Mouse (Mus musculus): ENCODE measurements around the gene Tnrc6a. TPM values are rescaled to one million over a fixed set of nuclear protein-coding genes. Genes with fewer than 3 reads are reported as not detected.

The Tnrc6a gene
- total and polyA plus RNA-seq, 3 experiments, result 16.3 to 62.0 (median 20.1) TPM

DNA sequence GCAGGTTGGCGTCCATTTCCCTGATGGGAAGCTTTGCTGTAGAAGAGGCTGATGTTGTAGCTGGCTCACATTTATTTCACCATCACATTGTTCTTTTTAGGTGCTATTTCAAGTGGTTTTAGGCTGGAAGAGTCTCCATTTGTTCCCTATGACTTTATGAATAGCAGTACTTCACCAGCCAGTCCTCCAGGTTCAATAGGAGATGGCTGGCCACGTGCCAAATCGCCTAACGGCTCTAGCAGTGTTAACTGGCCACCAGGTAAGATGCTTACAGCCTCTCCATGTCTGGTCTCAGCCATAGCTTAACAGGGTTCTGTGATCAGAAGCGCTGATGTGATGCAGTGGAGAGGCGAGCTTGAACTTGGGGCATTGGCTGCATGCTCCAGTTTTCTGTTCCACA lies 62.8 kb downstream of the Tnrc6a start:
- Histone ChIP-seq H3K4me2 (ENCODE audit: insufficient read depth, low read depth, poor library complexity, severe bottlenecking) (no peak overlapping the region), H3K79me2 (replicated peaks; ENCODE audit: control insufficient read depth, extremely low read depth, insufficient read depth, poor library complexity, severe bottlenecking) (no peaks in the 10 kb centered on the region), H3K4me3 (replicated peaks in 1 of 3; ENCODE audit: low read depth in 2 of 3, low read length in 2 of 3, poor library complexity in 1 of 3) (no peak overlapping the region), H3K9ac (ENCODE audit: insufficient read depth, low read depth) (no peak overlapping the region), H3K36me3 (replicated peaks in 1 of 2; ENCODE audit: control insufficient read depth in 1 of 2, insufficient read depth in 1 of 2, low read length in 1 of 2) (peaks cover 79 to 96% of the 10 kb centered on the region in 2 experiments), H3K27ac (ENCODE audit: insufficient read depth, low read depth) (no peak overlapping the region), H3K9me3 (replicated peaks; ENCODE audit: low read length) (no peaks in the 10 kb centered on the region), H3K27me3 (replicated peaks) (no peaks in the 10 kb centered on the region), H3K4me1 (ENCODE audit: control insufficient read depth in 1 of 2, insufficient read depth in 2 of 2) (peaks cover 18 to 54% of the 10 kb centered on the region in 2 experiments)
- in situ Hi-C loops (cut with MboI; ENCODE audit: low pct_ligation_motif_present, low pct_unique_long_range_greater_than_20kb, low sequenced_read_pairs), result loop anchor here (25.0 kb wide), 1 partner anchor 174 kb away; no protein-coding TSS in a partner anchor
- dilution Hi-C loops (cut with MboI; ENCODE audit: extremely low pct_ligation_motif_present, extremely low pct_unique_long_range_greater_than_20kb, low sequenced_read_pairs), result no loop called here
- TF ChIP-seq ZC3H11A (IDR thresholded peaks at IDR 0.05; ENCODE audit: low read depth, low read length) (no peak), UBTF (IDR thresholded peaks at IDR 0.05; ENCODE audit: low read depth, low read length) (no peak), MYC (IDR thresholded peaks at IDR 0.05; ENCODE audit: low read depth, low read length) (no peak), ZNF384 (IDR thresholded peaks at IDR 0.05; ENCODE audit: low read depth, low read length) (no peak), ETS1 (conservative IDR thresholded peaks at IDR 0.05; ENCODE audit: low read depth, low read length) (no peak), CHD1 (IDR thresholded peaks at IDR 0.05; ENCODE audit: low read depth, low read length) (no peak), CTCF (conservative IDR thresholded peaks at IDR 0.05 in 1 of 2, IDR thresholded peaks at IDR 0.05 in 1 of 2; ENCODE audit: low read depth in 2 of 2, low read length in 2 of 2) (no peak), CHD2 (IDR thresholded peaks at IDR 0.05; ENCODE audit: low read length) (no peak), POLR2AphosphoS2 (IDR thresholded peaks at IDR 0.05; ENCODE audit: low read depth, low read length) (no peak), KAT2A (IDR thresholded peaks at IDR 0.05; ENCODE audit: insufficient replicate concordance, low read length) (no peak), USF1 (IDR thresholded peaks at IDR 0.05; ENCODE audit: low read depth, low read length) (no peak), MAFK (IDR thresholded peaks at IDR 0.05; ENCODE audit: insufficient replicate concordance, low read length) (no peak)
- DNase-seq (ENCODE audit: extremely low read depth), result no peak

DNA sequence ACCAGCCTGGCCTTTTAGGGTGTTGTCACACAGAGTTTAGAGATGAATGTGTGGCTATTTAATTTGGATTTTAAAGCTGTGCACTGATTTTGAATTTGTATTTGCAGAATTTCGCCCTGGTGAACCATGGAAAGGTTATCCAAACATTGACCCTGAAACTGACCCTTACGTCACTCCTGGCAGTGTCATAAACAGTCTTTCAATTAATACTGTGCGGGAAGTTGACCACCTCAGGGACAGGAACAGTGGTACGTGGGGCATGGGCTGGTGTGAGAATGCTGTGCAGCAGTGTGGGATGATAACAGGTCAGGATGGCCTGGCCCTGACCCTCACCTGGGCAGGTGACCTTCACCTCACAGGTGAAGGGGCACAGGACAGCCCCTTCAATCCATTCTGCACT lies 63.6 kb downstream of the Tnrc6a start:
- no peak overlapping the region for H3K4me2 ChIP-seq (ENCODE audit: insufficient read depth, low read depth, poor library complexity, severe bottlenecking)
- peaks cover 18 to 55% of the 10 kb centered on the region in 2 experiments for H3K4me1 ChIP-seq (ENCODE audit: control insufficient read depth in 1 of 2, insufficient read depth in 2 of 2)
- no peak overlapping the region for H3K27ac ChIP-seq (ENCODE audit: insufficient read depth, low read depth)
- in situ Hi-C loops (cut with MboI; ENCODE audit: low pct_ligation_motif_present, low pct_unique_long_range_greater_than_20kb, low sequenced_read_pairs) (loop anchor here (25.0 kb wide), 1 partner anchor 175 kb away; no protein-coding TSS in a partner anchor), dilution Hi-C loops (cut with MboI; ENCODE audit: extremely low pct_ligation_motif_present, extremely low pct_unique_long_range_greater_than_20kb, low sequenced_read_pairs) (no loop called here)
- H3K9me3 ChIP-seq (replicated peaks; ENCODE audit: low read length), result no peaks in the 10 kb centered on the region
- H3K4me3 ChIP-seq (replicated peaks in 1 of 3; ENCODE audit: low read depth in 2 of 3, low read length in 2 of 3, poor library complexity in 1 of 3), result no peak overlapping the region
- H3K36me3 ChIP-seq (replicated peaks in 1 of 2; ENCODE audit: control insufficient read depth in 1 of 2, insufficient read depth in 1 of 2, low read length in 1 of 2), result peaks cover 82 to 96% of the 10 kb centered on the region in 2 experiments
- TF ChIP-seq KAT2A (IDR thresholded peaks at IDR 0.05; ENCODE audit: insufficient replicate concordance, low read length) (no peak), CHD2 (IDR thresholded peaks at IDR 0.05; ENCODE audit: low read length) (no peak), MEF2A (IDR thresholded peaks at IDR 0.05; ENCODE audit: borderline replicate concordance, low read depth, low read length) (no peak), SIN3A (IDR thresholded peaks at IDR 0.05; ENCODE audit: low read length) (no peak), SMC3 (IDR thresholded peaks at IDR 0.05; ENCODE audit: low read depth, low read length) (no peak), NELFE (IDR thresholded peaks at IDR 0.05; ENCODE audit: low read depth, low read length) (no peak), EP300 (IDR thresholded peaks at IDR 0.05; ENCODE audit: low read length) (no peak), PAX5 (IDR thresholded peaks at IDR 0.05; ENCODE audit: low read length) (no peak), CHD1 (IDR thresholded peaks at IDR 0.05; ENCODE audit: low read depth, low read length) (no peak), CTCF (conservative IDR thresholded peaks at IDR 0.05 in 1 of 2, IDR thresholded peaks at IDR 0.05 in 1 of 2; ENCODE audit: low read depth in 2 of 2, low read length in 2 of 2) (no peak), RAD21 (IDR thresholded peaks at IDR 0.05; ENCODE audit: low read depth, low read length) (no peak), NRF1 (IDR thresholded peaks at IDR 0.05; ENCODE audit: low read depth, low read length) (no peak), ZMIZ1 (IDR thresholded peaks at IDR 0.05; ENCODE audit: low read depth, low read length) (no peak), MAFK (IDR thresholded peaks at IDR 0.05; ENCODE audit: insufficient replicate concordance, low read length) (no peak), BHLHE40 (IDR thresholded peaks at IDR 0.05; ENCODE audit: low read depth, low read length) (no peak), GABPA (IDR thresholded peaks at IDR 0.05; ENCODE audit: insufficient replicate concordance, low read depth, low read length) (no peak), RCOR1 (conservative IDR thresholded peaks at IDR 0.05; ENCODE audit: low read depth, low read length) (no peak), ZNF384 (IDR thresholded peaks at IDR 0.05; ENCODE audit: low read depth, low read length) (no peak), TCF12 (IDR thresholded peaks at IDR 0.05; ENCODE audit: low read depth, low read length) (no peak), USF2 (conservative IDR thresholded peaks at IDR 0.05; ENCODE audit: low read depth, low read length) (no peak)
- no peak for DNase-seq (ENCODE audit: extremely low read depth)
- no peaks in the 10 kb centered on the region for H3K79me2 ChIP-seq (replicated peaks; ENCODE audit: control insufficient read depth, extremely low read depth, insufficient read depth, poor library complexity, severe bottlenecking)
- H3K9ac ChIP-seq (ENCODE audit: insufficient read depth, low read depth), result no peak overlapping the region
- H3K27me3 ChIP-seq (replicated peaks), result no peaks in the 10 kb centered on the region
